Mouse (Mus musculus) kidney, postnatal 4 days (tissue): Measurements from ENCODE around the gene Ccsap.
A peak's percentile ranks its signal among the peaks of the same experiment; 100 is the strongest.

Source experiments
- DNase-seq, 2 experiments: peaks; one replicate each; pipeline ENCODE4 v3.0.0; 2021; ENCODE audit warnings: mixed read lengths in 2 of 2

Ccsap gene

DNA sequence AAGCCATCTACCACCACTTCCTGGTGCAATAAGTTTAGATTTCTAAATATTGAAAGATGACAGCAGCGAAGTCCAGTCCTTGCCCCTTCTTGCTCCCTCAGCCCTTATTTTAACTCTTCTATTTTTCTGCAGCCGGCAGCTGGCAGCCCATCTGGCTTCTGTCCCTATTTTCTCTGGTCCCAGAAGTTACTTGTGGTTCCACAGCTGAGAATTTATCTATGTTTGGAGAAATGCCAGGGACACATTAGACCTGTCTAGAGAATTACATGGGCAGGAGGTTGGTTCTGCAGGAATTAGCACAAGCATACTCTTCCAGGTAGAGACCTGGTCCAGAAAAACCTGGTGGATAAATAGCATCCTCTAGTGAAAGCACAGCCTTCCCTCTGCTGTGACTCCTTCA lies 17.9 kb upstream of the Ccsap start:
- no peak for DNase-seq

DNA sequence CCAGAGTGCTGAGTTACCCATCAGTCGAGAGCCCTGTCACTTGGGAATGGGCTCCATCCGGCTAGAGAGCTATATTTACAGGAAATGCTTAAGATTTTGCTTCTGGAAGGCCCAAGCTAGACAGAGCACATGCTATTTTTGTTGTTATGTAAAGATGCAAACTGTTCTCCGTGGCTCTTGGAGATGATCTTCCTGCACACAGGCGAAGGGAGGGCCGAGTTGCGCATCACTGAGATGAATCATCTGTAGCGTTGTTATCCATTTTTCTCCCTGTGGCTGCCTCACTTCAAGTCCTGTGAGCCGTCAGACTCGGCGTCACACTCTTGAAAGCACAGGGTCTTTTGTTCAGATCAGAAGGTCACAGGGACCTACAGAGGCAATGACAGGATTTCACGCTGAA lies 14.3 kb upstream of the Ccsap start:
- no peak for DNase-seq

DNA sequence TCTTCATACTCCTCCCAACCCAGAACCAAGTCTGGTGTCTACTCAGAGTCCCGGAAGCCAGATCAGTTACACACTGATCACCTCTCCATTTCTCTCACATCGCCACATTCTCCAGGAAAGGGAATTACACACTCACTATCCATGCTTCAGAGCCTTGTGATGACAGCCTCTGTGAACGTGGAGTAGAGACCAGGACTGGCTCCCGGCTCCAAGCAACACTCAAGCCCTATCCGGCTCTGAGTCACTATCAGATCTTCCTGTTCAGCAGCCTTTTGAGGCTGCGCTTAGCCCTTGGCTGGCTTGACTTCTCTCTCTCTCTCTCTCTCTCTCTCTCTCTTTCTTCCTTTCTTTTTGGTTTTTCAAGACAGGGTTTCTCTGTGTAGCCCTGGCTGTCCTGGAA lies 13.4 kb upstream of the Ccsap start:
- no peak for DNase-seq

DNA sequence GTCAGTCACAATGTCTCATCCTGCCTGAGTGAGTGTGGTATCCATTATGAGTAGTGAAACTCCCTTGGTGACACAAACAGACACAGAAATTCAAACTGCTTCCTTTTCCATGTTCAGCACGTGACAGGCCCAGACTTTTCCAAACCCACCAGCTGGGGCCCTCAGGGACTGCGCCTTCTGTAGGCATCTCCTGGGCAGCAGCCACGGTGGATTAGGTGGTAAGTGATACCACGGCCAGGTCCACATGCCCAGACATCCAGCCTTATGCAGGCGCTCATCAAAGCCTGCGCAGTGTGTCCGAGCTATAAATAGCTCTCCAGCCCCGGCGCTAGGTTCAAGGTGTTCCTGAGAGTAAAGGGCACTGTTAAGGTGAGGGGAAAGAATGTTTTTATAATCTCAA lies 12.0 kb upstream of the Ccsap start:
- DNase-seq = no peak

DNA sequence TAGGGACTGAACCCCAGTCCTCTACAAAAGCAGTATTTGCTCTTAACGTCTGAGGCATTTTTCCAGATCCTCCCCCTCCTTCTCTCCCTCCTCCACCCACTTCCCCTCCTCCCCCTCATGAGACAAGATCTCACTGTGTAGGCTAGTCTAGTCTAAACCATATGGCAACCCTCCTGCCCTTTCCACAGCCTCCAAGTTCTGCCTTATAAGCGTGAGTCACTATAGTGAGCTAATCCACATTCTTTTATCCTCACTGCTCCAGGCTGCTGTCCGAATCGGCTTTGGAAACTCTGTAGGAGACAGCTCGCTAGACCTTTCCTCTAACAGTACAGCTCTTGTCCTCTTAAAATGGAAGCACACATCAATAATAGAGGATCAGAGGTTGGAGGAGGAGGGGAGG lies 7.0 kb upstream of the Ccsap start:
- DNase-seq = no peak

DNA sequence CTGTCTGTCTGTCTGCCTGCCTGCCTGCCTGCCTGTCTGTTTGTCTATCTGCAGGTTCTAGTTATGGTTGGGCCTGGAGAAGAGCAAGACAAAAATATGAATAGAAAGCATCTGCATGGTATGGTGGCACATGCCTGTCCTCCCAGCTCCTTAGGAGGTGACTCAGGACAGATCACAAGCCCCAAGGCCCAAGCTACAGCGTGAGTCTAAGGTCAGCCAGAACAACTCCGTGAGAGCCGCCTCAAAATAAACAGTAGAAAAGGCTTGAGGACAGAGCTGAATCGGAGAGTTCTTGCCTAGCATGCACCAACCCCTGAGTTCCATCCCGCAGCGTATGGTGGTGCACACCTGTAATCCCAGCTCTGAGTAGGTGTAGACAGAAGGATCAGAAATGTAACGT lies 5.8 kb upstream of the Ccsap start:
- no peak for DNase-seq

DNA sequence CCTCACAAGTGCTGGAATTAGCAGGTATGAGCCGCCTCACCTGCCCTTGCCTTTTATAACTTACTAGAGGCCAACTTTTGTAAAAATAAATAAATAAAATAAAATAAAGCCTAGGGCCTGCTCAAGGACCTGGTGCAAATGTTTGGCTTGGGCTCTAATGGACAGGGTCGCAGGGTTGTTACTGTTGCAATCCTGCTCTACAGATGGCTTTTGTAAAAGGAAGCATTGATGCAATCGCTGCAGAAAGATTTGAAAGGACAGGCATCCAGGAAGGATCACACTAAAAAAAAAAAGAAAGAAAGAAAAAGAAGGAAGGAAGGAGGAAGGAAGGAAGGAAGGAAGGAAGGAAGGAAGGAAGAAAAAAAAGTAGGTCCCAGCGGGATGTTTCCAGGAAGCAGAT lies 377 bp upstream of the Ccsap start:
- DNase-seq = no peak

DNA sequence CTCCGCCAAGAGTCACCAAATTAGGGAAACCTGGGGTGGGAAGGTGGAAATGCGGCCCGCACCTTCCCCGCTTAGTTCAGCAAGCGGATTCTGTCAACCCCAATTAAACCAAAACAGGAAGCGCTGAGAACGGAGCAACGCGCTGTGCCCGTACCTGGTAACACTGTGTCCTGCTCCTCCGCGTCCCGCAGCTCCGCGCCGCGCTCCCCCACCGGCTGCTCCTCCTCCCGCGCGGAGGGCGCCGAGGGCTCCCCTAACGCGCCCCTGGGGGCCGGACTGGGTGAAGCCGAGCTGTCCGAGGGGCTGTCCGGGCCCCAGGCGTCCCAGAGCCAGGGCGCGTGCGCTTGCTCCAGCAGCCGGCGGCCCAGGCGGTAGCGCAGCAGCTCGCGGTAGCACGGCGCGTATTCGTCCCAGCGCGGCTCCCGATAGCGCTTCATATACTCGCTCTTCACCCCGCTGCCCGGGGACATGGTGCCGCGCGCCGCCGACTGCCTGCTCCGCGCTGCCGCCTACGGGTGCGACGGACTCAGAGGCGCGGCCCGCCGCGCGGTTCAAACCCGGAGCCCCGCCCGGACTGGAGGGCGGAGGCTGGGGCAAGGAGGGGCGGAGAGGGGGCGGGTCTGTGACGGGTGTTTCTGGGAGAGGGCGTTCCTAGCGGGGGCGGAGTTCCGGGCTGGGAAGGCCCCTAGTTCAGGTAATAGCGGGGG lies 915 bp downstream of the Ccsap start:
- peak; percentile 93 to 95 for DNase-seq

DNA sequence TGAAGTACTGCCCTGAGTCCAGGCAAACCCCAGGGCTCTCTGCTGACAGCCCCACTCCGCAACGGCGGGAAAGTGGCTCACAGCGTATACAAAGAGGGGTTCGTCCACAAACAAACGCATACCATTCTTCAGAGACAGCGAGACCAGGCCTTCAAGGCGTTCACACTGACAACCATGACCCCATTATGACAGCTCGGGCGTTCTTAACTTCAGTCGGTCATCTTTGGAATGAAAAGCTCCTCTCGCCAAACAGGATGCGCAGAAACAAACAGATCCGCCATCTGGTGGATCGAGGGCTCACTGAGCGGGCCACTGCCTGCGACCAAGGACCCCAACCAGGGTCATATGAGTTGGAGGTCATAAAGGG lies 1.5 kb downstream of the Ccsap start:
- no peak for DNase-seq

DNA sequence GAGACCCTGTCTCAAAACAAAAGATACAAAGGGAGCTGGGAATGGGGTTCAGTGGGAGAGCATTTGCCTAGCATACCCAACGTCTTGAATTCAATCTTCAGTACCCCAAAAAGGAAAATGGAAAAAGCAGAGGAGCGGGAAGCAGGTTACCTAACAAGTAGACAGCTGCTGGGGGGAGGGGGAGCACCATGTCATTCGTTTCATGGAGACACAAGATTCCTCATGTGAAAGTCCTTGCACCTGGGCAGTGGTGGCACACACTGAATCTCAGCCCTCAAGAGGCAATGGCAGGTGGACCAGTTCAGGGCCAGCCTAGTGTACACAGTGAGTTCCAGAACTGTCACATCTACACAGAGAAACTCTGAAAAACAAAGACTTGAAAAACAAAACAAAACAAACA lies 2.6 kb downstream of the Ccsap start:
- no peak for DNase-seq

DNA sequence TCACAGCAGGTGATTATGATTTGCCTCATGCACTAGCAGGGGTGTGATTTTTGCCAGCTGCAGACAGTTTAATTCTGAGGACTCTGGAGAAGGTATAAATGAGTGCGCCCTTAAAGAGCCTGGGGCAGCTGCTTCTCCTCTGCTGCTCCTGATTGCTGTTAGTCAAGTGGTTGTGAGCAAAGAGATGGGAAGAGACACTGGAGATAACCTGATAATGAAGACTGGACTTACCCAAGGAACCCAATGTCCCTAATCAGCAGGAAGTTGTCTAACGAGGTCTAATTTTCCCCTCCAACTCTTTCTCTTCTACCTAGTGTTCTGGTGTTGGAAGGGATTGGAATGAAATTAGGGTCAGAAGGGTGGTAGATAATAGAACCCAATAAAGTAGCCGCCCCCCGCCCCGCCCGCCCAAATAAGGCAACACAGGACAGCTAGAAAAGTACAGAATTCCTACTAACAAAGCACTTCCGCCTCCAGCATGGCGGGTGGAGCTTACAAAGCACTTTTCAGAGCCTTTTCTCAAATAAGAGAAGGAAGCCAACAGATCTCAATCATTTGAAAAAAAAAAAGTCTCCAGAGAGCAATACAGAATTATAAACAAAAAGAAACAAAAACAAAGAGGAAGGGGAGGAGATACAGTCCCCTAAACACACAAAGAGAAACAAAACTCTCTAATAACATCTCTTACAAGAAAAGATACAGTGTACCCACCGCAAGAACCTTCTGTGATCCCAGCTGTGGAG lies 5.1 kb downstream of the Ccsap start:
- DNase-seq = no peak

DNA sequence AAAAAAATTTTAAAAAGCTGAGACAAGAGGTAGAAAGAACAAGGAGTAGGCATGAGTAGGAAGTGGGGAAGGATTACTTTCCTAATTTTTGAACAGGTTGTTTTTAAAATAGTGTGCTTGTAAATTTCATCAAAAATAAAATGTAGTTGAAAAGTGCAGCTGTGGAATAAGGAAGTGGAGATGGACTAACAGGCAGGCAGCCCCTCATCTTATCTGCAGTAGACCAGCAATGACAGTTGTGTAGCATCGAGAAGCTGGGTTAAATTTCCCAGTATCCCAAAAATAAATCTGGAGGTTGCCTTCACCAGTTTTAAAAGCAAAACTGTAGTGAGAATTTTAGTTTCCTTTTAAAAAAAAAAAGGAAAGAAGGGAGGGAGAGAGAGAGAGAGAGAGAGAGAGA lies 5.8 kb downstream of the Ccsap start:
- no peak for DNase-seq

DNA sequence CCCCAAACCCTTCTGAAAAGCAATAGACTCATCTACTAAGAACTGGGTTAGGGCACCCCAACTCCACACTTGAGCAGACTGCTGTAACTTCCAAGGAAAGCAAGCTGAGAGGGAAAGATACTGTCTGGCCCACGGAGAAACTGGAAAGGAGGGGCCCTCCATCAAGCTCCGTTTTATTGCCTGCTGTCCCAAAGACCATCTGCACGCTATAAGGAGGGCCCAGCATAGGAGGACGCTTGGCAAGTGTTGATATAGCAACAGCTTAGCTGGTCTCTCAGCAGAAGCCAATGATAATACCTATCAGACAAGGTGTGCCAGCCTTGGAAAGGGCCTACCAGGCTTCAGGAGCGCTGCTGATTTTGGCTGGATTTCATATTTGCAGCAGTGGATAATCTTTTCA lies 8.4 kb downstream of the Ccsap start:
- DNase-seq = no peak

DNA sequence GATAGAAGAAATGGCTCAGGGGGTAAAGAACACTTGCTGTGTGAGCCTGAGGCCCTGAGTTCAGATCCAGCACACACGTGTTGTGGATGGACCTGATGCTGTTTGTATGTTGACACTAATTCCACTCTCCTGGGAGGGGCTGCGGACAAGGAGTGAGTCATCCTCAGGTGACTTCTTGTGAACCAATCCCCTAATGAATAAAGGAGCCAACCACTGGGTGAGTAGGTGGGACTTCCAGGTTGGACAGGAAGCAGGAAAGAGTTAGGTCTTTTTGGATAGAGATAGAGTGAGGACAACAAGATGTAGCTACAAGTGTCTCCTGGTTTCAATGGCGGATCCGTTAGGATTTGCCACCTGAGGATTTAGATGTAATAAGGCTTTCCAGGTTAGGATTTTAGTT lies 10.7 kb downstream of the Ccsap start:
- DNase-seq = no peak

DNA sequence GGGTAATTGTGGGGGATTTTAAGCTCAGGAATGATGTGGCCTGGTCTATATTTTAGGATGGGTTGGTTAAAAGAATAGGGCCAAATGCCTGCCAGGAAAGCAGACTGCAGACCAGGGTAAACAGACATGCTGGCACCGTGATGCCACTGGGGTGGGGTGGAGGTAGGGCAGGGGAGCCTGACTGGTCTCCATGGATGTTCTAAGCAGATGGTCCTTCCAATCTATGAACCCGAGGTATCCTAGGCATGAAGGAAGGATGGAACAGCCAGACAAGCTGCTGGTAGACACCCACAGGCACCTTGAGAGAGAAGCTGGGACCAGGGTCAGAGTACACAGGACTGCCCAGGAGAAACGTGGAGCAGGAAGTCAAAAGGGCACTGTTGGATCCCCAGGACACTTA lies 12.5 kb downstream of the Ccsap start:
- DNase-seq = no peak

DNA sequence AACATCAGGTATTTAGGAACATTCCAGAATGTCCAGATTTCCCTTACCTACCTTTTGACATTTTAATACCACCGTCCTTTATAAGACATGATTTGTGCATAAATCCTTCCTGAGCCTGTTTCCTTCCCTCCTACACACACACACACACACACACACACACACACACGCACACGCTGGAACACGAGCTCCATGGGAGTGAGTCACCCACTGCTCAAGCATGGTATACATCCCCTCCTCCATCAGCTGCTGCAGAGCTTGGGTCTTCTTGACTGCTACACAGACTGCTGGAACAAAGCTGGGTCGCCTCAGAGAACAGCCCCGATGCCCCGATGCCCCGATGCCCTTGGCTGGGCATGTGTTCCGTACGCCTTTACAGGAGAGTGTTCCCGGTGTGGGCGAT lies 13.5 kb downstream of the Ccsap start:
- DNase-seq = no peak

DNA sequence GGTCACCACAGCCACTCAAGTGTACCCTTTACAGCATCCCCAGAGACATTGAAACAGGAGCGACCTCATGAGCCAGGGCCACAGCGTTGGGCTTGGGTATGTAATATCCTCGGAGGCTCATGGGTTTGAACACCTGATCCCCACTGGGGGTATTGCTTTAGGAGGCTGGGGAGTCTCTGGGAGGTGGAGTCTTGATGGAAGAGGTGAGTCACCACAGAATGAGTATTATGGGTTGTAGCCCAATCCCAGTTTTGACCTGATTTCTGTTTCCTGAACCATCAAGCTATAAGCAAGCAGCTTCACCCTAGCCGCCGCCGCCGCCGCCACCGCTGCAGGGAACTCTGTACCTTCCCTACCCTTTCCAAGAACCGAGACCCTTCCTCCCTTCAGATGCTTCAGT lies 14.0 kb downstream of the Ccsap start:
- no peak for DNase-seq

DNA sequence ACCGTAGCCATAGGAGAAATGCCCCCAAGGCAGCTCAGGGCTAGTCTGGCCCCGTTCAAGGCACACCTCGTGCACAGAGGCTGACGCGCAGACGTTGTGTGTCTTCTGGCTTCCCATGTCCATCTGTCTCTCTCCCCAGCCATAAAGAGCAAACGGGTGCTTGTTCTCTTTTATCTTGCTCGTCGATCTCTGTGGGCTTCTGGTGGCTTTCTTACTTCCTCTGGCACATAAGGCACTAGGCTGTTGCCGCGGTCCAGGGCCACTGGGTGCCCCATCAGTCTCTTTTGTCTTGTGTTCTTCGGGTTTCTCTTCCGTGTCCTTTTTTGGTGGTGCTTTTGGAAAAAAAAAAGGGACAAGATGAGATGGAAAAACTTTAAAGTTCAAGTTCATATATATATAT lies 14.9 kb downstream of the Ccsap start:
- DNase-seq = no peak

DNA sequence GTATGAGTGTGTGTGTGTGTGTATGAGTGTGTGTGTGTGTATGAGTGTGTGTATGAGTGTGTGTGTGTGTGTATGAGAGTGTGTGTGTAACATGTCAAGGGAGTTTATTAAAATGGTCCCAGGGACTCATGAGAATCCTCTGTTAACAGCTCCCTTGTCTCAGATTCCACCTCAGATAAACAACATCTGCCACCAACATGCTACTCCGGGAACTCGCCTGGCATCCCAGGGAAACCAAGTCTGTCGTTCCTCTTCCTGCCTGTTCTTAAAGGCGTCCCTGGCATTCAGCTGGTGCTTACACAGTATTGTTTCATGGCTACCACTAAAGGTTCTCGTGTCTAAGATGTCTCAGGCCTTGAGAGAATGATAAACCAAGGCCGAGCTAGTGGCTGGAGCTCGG lies 15.7 kb downstream of the Ccsap start:
- DNase-seq = no peak

DNA sequence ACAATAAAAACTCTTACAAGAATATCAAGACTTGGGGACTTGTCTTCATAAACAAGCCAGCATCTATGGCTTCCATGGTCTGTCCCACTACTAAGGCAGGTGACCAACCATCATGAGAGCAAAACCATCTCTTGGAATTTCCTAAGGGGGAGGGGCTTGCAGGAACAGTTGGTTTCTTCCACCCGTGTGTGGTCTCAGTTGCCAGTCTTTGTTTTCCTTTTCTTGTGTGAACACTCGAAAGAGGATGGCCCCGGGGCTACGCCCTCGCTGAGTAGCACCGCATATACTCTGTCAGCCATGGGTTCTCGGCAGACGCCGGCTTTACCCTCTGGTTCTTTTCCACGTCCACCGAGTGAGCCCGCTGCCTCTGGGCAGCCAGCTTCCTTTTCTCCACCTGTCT lies 17.9 kb downstream of the Ccsap start:
- DNase-seq = no peak

DNA sequence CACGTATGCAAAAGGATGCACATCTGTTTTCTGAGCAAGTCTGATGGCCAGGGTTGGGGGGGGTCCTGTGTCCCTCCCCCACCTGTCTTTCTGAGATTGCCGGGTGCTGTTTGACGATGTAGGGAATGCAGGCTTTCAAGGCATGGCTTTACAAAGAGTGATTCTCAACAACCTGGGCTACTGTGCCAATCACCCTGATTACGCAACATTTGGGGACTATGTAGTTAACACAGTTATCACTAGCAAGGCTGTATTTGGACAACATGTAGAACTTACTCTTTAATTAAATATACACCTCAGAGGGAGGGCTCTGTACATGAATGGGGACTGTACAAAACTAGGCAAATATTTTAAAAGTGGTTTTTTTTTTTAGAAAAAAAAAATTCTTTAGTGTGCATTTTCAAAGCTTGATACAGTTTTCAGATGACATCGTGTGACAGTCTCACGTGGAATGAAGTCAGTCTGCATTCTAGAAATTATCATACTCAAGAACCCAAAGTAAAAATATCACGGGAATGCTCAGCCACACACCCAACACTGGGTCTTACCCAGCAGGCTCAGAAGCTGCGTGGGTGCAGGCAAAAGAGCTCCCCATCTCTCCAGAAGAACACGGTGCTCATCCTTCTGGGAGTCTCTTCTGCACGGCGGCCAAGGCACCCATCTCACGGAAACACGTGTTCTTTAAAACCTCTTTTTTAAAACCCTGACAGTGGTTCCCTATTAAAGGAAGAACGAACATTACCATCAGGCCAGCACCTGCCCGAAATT lies 19.2 kb downstream of the Ccsap start:
- DNase-seq = no peak

DNA sequence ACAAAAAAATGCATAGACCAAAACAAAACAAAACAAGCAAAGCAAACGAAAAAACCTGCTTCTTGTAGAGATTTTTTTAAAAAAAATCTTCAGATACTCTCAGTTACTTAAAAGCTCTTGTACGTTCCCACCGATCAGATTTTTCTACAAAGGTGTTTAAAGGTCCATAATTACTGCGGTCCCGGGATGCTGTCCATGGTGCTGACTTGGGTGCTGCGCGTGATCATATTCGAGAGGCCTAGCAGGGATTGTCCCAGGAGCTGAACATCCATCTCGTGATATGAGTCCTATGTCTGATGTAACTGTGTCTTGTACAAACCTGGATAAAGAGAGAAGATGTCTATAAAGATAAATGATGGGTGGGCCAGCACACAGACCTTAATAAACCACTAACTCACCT lies 21.5 kb downstream of the Ccsap start:
- peak; percentile 66 to 68 for DNase-seq

DNA sequence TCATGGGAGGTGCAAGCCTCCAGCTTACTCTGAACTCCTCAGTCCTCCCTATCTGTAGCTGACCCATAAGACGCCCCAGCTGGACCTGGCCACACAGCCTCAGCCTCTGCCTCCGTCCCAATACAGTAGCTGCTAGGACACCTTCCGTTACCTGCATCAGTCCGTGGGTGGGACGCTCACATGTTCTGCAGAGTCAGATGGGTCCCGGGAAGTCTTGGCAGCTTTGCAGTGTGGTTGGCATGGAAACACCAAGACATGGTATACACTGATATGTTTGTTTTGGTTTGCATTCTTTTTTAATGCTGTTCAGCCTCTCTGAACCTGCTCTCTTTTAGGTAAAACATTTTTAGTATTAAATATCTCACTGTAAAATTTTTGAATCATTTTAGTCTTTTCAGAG lies 23.7 kb downstream of the Ccsap start:
- DNase-seq = no peak

DNA sequence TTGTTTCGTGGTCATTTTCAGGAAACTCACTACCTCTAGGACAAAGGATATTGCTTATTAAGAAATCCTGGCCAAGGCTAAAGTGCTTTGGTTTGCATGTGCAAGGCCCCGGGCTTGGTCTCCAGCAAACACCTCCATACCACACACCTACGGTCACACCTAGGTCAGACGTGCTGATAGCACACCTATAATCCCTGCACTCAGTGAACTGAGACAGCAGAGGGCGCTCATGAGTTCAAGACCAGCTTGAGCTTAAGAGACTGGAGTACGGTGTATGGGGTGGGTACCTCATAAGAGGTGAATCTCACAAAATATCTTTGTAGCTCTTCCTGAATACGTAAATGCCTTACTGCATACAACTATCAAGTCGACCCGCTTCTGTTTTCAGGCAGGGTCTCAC lies 24.6 kb downstream of the Ccsap start:
- peak; percentile 74 for DNase-seq
